ENCODE assay signal across 14 mouse cellular contexts in genomic region chr5:52062214-52062613, GRCm38 (mm10).
A peak's percentile ranks its signal among the peaks of the same experiment; 100 is the strongest.
DNase-seq lines count a peak whose midpoint lies in the region; ATAC-seq lines count a peak whose summit lies in the region.
"Had no signal": no experiment of that assay in that cellular context is flagged by ENCODE, and none has a peak within 500 bp of the region (broad histone marks: within the 10 kb centered on the region; RNA-seq: fewer than 3 reads in every experiment).

No protein-coding gene starts in this region.

- no peak overlapping the region for H3K4me3 ChIP-seq in kidney, embryonic 16.5 days (ENCODE audit: low read length)
- no peak overlapping the region for H3K4me3 ChIP-seq in forebrain, embryonic 16.5 days (replicated peaks; ENCODE audit: low read length)
- H3K4me3 ChIP-seq: embryonic facial prominence, embryonic 13.5 days; forebrain, embryonic 13.5 days; liver, embryonic 13.5 days had no signal

- no peak for ATAC-seq in kidney, embryonic 16.5 days (ENCODE audit: low FRiP score, low TSS enrichment)
- no peak for ATAC-seq in forebrain, embryonic 16.5 days
- ATAC-seq: forebrain, embryonic 13.5 days; hindbrain, embryonic 16.5 days had no signal

- no peak overlapping the region for H3K27ac ChIP-seq in kidney, embryonic 16.5 days (ENCODE audit: low read length)
- no peak overlapping the region for H3K27ac ChIP-seq in forebrain, embryonic 16.5 days (ENCODE audit: low read length)
- H3K27ac ChIP-seq: embryonic facial prominence, embryonic 13.5 days; forebrain, embryonic 13.5 days; kidney, postnatal 0 days; liver, embryonic 13.5 days had no signal

- WGBS in kidney, embryonic 16.5 days, result 81% methylated on average over 4 of the region's 4 CpGs
- 69% methylated on average over 4 of the region's 4 CpGs for WGBS in forebrain, embryonic 16.5 days

- H3K4me2 ChIP-seq in kidney, embryonic 16.5 days (replicated peaks; ENCODE audit: low read depth, low read length), result no peak overlapping the region
- H3K4me2 ChIP-seq in forebrain, embryonic 16.5 days (ENCODE audit: low read length), result no peak overlapping the region
- H3K4me2 ChIP-seq: embryonic facial prominence, embryonic 13.5 days; forebrain, embryonic 13.5 days; liver, embryonic 13.5 days had no signal

- H3K9ac ChIP-seq in kidney, embryonic 16.5 days (replicated peaks; ENCODE audit: low read length), result no peak overlapping the region
- H3K9ac ChIP-seq in forebrain, embryonic 16.5 days (replicated peaks; ENCODE audit: low read depth, low read length), result no peak overlapping the region
- H3K9ac ChIP-seq: embryonic facial prominence, embryonic 13.5 days; forebrain, embryonic 13.5 days; liver, embryonic 13.5 days had no signal

- no peaks in the 10 kb centered on the region for H3K9me3 ChIP-seq in kidney, embryonic 16.5 days (ENCODE audit: low read length)
- H3K9me3 ChIP-seq in forebrain, embryonic 16.5 days (ENCODE audit: control insufficient read depth, low read length), result no peaks in the 10 kb centered on the region
- H3K9me3 ChIP-seq: embryonic facial prominence, embryonic 13.5 days; forebrain, embryonic 13.5 days; liver, embryonic 13.5 days had no signal

- H3K4me1 ChIP-seq in kidney, embryonic 16.5 days (ENCODE audit: insufficient read depth, low read length), result 0 out of 2 replicates have a peak, but pooled peaks cover 3% of the 10 kb centered on the region
- H3K4me1 ChIP-seq in forebrain, embryonic 16.5 days (replicated peaks; ENCODE audit: control insufficient read depth, insufficient read depth, low read length), result no peaks in the 10 kb centered on the region
- H3K4me1 ChIP-seq: forebrain, embryonic 13.5 days; liver, embryonic 13.5 days had no signal

- DNase-seq in kidney, postnatal 10 days, result peak; percentile 11
- peak; percentile 73 for DNase-seq in adrenal gland, postnatal 10 days
- DNase-seq in cerebellum, adult 9-11 months, result peak; percentile 36
- DNase-seq in heart, postnatal 4 days, result peak; percentile 56
- DNase-seq in thymus, postnatal 25 days, result no peak
- DNase-seq: gastrocnemius, postnatal 36 days; liver, embryonic 13.5 days; lung, postnatal 4 days had no signal

- peaks cover 5% of the 10 kb centered on the region; the same call in 1 of the 2 replicates for H3K27me3 ChIP-seq in kidney, embryonic 16.5 days (ENCODE audit: insufficient read depth, low read length)
- no peaks in the 10 kb centered on the region for H3K27me3 ChIP-seq in forebrain, embryonic 16.5 days (replicated peaks; ENCODE audit: control insufficient read depth, insufficient read depth, low read length)
- H3K27me3 ChIP-seq: embryonic facial prominence, embryonic 13.5 days; forebrain, embryonic 13.5 days; liver, embryonic 13.5 days had no signal

- H3K36me3 ChIP-seq in kidney, embryonic 16.5 days (ENCODE audit: insufficient read depth, low read length), result no peaks in the 10 kb centered on the region
- no peaks in the 10 kb centered on the region for H3K36me3 ChIP-seq in forebrain, embryonic 16.5 days (ENCODE audit: control insufficient read depth, insufficient read depth)
- H3K36me3 ChIP-seq: embryonic facial prominence, embryonic 13.5 days; liver, embryonic 13.5 days had no signal
